Mouse (Mus musculus) cerebellum, adult 11 months (tissue): ENCODE results near the gene Mpv17l2.

Source experiments
- DNase-seq: peaks from one replicate; pipeline ENCODE4 v3.0.0; 2022

Gene Mpv17l2

DNA sequence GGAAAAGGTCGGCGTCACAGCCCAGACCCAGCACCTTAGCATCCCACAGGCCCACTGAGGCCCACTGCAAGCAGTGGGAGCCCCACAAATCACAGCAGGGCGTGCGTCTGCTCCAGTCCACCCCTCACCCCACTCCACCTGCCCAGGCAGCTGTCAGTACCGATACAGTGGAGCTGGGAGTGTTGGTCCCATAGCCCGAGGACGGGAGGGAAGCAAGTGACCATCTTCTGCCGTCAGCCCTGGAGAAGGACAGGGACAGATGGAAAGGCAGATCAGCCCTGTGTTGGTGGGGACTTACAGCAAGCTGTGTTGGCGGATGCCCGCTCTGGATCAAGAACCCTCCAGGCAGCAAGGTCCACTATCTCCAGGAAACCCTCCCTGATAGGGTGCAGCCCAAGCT, 28.3 kb upstream of the Mpv17l2 start:
- peak; percentile 35 for DNase-seq

DNA sequence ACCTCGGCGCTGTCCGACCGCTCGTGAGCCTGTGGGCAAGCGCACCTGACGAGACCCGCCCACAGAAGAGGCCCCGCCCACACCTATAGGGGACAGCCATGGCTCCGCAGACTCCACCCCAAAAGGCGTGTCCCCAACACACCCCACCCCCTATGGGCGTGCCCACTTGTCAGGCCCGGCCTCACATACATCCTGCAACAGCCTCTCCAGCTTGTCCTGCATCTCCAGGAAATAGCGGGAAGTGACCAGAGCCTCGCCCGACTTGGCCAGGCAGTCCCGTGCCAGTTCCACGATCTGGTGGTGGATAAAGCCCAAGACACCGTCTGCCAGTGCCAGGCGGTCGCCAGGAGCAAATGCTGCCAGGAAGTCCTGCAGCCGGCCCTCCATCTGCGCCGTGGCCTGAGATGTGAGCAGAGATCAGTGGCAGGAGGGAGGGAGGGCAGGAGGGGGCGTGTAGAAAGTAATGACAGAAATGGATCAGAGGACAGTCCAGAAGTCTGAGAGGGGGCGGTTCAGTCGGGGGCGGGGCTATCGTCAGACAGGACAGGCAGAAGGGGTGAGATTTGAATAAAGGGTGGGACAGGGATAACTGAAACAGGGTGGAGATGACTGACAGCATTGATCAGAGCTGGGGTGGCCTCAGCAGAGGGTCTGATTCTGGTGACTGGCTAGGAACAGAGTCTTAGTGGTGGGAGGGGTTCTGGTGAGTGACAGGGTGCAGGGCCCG, 27.4 kb upstream of the Mpv17l2 start:
- peak; percentile 89 for DNase-seq

DNA sequence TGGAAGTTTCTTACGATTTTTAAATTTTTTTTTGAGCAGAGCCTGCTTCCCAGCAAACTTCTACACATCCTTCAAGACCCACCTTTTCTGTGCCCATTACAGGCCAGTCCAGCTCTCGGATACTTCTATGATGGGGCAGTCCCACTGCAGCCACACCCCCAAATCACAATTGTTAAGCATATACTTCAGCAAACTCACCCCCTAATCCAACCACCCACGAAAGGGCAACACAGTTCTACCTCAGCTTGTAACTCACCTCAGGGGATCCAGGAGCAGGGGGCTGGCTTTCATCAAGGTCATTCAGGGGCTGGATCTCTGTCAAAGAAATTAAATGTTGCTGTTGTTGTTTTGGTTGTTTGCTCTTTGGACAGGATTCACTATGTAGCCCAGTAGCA, 26.3 kb upstream of the Mpv17l2 start:
- DNase-seq, result peak; percentile 27

GRCm38 (mm10) chr8:70786291-70787050, 25.7 kb upstream of the Mpv17l2 start:
- peak; percentile 35 for DNase-seq

DNA sequence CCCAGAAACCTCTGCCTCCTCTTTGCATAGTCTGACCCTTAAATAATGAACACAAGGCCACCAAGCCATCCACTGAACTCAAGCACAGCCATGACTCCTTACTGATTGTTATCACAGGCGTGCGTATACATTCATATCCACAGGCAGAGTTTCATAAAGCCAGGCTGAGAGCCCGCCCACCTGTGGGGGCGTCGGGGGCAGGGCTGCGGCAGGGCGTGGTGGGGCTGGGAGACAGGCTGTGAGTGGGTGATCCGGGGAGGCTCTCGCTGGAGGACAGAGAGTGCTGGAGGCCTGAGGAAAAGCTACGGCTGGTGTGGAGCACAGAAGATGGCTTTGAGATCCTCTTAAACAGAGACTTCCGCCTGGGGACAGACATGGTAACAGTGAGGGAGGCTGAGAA, 19.3 kb upstream of the Mpv17l2 start:
- DNase-seq, result no peak

DNA sequence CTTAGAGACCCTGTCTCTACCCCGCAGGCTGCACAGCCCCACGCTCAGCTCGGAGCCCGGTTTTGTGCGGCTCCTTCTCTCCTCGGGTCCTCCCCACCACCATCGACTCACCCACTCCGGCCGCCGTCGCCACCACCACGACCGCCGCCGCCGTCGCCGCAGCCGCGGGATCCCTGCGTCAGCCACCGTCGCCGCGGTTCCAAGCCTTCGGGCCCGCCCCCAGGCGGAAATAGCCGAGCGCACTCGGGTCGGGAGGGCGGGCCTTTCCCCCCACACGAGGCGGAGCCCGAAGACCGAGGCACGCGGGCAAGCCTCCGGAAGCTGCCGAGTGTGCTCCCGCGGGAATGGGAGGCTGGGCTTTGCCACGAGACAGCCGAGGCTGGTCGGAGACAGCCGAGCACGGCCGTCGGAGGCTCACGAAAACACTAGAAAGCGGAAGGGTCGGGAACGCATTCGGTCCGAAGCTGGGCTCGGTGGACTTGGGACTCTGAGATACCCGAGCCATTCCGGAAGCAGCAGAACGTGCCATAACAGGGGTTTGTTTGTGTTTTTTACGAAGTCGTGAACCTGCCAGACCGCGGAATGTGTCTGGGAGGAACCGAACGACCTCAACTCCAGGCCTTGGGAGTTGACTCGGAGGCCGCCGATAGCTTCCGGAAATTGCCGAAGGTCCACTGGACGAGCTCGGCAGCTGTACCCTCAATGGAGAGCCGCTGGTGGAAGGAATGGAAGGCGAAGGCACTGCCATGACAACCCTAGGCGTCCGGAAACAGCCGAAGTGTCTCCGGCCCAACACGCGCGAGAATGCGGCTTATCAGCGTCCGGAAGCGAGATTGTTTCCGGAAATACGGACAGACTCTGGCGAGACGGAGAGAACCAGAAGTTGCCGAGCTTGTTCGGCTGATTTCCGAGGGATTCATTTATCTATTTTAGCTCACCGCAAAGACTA, 16.0 kb upstream of the Mpv17l2 start, which contains the start of gene Pik3r2:
Gene Pik3r2, minus strand, starts transcription at position 218 of the 949 bp plus-strand sequence.
- peak; percentile 97 for DNase-seq

DNA sequence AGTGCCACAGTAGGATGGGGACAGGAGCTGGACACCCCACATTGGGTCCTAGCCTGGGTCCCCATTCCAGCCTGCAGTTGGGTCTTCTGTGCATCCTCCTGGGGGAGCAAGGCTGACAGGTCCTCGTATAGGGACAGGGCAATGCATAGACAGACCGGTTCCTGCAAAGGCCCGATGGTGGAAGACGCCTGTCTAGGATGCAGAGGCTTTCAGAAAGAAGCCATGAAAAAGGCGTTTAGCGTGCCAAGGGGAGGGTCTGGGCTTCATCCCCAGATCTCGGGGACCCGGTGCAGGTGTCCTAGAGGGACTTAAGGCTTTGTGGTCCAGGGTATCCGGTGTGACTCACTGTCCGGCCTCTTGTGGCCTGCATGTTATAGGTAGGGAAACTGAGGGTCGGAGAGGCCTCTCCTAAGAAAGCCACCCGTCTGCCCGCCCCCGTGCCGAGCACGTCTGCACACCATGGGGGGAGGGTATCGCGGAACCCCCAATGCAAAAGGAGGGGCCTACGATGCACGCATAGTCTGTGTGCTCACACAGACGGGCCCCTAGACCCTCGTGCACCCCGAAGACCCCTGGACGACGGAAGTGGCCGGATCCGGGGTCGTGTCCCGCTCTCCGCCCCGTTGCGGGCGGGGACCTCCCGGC, 15.2 kb upstream of the Mpv17l2 start:
- DNase-seq, result no peak

GRCm38 (mm10) chr8:70775227-70775626, 14.5 kb upstream of the Mpv17l2 start:
- no peak for DNase-seq

DNA sequence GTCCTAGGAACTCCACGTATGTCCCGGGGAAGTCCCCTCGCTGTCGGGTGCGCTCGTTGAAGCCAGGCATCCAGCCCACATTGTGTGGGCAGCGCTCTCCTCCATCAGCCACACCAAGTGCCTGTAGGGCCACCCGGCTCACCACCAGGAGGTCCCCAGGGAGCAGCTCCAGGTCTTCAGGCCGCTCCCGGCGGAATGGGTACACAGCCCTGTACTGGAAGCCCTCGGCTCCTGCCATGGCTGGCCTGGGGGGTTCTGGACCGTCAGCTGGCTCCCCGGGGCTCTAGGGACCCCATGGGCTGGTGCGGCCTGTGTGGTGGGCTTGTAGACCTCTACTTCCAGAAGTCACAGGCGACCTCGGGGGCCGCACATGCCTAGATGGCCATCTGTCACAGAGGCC, 14.0 kb upstream of the Mpv17l2 start:
- DNase-seq, result no peak

DNA sequence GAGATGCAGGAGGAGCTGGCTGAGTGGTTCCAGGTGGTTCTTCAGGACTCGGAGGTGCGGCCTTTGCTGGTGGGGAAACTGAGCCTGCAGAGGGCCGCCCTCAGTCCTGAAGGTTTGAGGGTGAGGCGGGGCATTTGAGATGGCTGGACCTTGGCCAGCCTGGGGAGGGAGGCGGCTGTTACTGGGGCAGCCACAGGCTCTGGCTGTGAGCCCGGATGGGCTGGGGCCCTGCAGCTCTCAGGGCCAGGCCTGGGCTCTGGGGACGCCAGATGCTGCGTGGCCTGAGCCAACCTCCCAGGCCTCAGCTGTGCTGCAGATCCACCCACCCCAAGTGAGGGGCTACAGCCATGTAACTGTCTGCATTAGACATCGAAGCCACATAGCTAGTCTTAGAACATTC, 13.1 kb upstream of the Mpv17l2 start:
- peak; percentile 80 for DNase-seq

DNA sequence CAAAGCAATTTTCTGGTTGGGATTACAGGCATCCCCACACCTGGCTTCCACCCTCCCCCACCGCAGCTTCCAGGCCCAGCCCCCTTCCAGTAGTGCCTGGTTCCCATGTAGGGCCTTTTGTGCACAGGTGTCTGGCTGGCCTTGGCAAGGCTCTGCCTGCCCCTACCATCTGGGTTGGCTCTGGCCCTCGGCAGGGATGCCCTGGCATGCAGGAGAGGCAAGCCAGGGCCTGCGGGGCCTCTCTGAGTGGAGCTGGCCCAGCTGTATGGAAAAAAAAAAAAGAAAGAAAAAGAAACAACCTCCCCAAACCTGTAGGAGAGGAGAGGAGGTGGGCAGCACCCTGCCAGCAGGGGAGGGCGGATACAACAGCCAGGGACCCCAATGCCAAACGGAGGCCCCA, 12.7 kb upstream of the Mpv17l2 start:
- peak; percentile 74 for DNase-seq

DNA sequence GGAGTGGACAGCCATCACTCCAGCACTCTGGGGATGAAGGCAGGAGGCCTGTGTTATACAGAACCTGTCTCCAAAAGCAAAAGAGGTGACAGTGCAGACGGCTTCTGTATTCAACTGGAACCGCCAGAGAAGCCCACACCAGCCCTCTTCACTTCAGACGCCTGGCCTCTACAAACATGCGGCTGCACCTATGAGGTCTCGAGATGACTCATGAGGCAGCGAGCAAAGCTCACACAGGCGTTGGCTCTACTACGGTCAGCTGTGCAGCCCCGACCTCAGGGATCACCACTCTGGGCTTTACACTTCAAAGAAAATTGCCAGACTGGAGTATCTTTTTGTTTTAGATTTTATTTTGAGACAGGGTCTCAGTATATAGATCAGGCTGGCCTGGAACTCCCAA, 12.1 kb upstream of the Mpv17l2 start:
- DNase-seq, result no peak

DNA sequence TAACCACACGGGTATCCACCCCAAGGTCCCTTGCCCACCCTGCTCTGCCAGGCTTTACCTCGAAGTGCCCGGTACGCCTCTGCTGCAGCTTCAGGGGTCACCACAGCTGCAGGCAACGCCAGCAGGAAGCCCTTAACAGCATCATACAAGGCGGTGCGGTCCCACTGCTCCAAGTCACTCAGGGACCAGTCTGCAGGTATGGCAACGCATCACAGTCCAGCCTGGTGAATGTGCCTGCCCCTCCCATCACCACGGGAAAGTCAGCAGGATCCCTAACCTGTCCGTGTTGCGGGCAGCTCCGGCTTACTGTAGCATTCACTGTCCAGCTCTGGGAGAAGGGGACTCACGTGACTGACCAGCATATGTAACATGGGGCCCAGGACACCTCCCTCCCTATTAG, 11.3 kb upstream of the Mpv17l2 start:
- DNase-seq, result no peak

DNA sequence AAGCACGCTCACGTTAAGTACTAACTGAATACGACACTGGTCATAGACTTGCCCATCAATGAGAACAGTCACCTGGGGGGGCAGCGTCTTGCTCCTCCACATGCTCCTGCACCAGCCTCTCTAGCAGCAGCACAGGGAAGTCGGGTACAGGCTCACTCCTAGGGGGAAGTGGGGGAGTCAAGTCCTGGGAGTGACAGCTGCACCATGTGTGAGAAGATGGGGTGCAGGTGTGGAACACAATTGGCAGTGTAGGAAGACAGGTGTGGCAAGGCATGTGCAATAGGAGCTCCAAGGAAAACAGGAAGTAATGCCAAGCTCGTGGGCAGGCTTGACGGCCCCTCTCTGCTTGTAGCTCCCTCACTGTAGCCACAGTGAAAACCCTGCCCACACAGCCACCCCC, 10.5 kb upstream of the Mpv17l2 start:
- no peak for DNase-seq

- DNase-seq, result no peak
These were observed 10.0 kb upstream of the Mpv17l2 start for GRCm38 (mm10) chr8:70770748-70771147.

DNA sequence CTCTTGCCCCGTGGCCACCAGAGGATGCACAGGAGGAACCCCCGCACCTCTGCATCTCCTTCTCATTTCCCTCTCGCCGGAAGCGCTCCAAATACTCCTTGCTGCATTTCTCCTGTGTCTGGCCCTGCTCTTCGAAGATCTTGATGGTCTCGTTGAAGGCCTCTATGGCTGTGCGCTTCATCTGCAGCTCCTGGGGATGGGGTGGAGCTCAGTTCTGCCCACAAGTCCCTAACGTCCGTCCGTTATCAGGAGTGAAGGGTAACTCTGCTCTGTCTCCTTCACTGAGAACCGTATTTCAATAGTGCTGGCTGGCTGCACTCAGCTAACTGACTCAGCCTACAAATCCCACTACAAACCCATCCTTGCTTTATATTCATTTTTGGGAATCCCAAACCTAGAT, 9.1 kb upstream of the Mpv17l2 start:
- no peak for DNase-seq

DNA sequence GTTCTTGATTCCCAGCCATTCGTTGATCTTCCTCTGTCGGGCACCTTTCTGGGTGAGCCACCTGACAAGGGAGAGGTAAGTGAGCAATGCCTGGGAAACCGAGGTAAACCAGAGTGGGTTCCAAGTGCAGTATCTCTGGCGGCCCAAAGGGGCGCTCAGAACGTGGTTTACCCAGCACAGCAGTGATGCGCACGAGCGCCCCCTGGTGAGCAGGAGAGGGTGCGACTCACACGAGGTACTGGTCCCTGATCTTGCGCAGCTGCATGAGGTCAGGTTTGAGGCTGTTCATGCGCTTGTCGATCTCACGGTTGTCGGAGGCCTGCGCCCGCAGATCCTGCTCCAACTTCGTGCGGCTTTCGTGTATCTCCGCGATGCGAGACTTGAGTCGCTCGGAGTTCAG, 8.6 kb upstream of the Mpv17l2 start:
- DNase-seq, result peak; percentile 92

- DNase-seq, result no peak
These were observed 8.2 kb upstream of the Mpv17l2 start for GRCm38 (mm10) chr8:70768956-70769355.

GRCm38 (mm10) chr8:70768231-70768776, 7.6 kb upstream of the Mpv17l2 start:
- DNase-seq, result no peak

GRCm38 (mm10) chr8:70767503-70767902, 6.8 kb upstream of the Mpv17l2 start:
- DNase-seq, result no peak

- peak; percentile 61 for DNase-seq
These were observed 6.1 kb upstream of the Mpv17l2 start for GRCm38 (mm10) chr8:70766571-70767440.
